Mouse (Mus musculus): ENCODE measurements around the gene Lsm6.

Gene Lsm6

DNA sequence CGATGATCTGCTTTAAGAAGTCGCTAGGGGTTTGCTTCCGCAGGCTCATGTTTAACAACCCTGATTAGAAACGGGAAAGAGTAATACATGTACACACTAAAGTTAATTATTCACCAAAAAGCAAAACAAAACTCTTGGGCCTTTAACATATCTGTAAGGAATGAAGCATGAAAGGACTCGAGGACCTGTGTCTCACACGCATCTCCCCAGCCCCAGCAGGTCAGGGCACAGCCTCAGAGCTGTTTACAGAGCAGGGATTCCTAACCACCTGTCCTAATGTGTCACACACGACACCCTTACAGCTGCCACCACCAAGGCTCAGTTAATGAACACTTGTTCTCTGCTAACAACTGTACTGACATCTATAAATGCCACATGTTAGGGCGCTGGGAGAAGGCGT, 7.9 kb downstream of the Lsm6 start:
- Histone ChIP-seq H3K27me3 (ENCODE audit: control insufficient read depth, insufficient read depth, low read length, poor library complexity, severe bottlenecking) (no peaks in the 10 kb centered on the region), H3K36me3 (ENCODE audit: control insufficient read depth, insufficient read depth, low read length, poor library complexity, severe bottlenecking) (peaks cover 10% of the 10 kb centered on the region; the same call in 1 of the 2 replicates)
- DNase-seq (ENCODE audit: low read depth, low spot score) = no peak

DNA sequence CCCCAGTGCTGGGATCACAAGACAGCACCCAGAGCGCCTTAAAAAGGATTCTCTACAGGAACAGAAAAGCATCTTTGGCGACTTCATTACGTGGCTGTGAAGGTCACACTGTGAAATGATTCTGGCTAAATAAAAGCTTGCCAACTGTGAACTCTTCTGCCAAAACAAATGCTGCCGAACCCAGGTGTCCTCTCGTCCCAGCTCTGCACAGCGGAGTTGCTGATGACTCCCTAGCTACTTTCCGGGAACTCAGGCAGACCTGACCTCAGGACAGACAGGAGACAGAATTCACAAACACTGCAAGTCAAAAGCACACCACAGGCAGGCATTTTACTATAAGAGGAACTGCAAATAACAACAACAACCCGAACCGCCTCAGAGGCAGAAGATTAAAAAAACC, 8.5 kb downstream of the Lsm6 start:
- DNase-seq (ENCODE audit: low read depth, low spot score) = no peak
- H3K36me3 ChIP-seq (ENCODE audit: control insufficient read depth, insufficient read depth, low read length, poor library complexity, severe bottlenecking) = peaks cover 11% of the 10 kb centered on the region; the same call in 1 of the 2 replicates
- no peaks in the 10 kb centered on the region for H3K27me3 ChIP-seq (ENCODE audit: control insufficient read depth, insufficient read depth, low read length, poor library complexity, severe bottlenecking)

DNA sequence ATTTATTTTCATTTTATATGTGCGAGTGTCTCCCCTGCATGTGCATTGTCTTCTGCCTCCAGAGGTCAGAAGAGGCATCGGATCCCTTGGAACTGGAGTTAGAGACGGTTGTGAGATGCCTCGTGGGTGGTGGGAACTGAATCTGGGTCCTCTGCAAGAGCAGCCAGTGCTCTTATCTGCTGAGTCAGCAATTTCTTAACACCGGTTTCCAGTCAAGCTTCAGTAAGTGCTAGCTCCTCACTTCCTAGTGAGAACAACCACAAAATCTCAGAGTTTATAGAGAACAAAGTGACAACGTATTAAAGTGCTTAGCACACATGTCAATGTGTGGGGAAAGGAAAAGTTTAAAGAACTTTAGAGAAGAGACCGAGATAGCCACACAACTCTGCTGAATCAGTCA, 9.2 kb downstream of the Lsm6 start:
- DNase-seq (ENCODE audit: low read depth, low spot score) = no peak
- H3K27me3 ChIP-seq (ENCODE audit: control insufficient read depth, insufficient read depth, low read length, poor library complexity, severe bottlenecking) = no peaks in the 10 kb centered on the region

DNA sequence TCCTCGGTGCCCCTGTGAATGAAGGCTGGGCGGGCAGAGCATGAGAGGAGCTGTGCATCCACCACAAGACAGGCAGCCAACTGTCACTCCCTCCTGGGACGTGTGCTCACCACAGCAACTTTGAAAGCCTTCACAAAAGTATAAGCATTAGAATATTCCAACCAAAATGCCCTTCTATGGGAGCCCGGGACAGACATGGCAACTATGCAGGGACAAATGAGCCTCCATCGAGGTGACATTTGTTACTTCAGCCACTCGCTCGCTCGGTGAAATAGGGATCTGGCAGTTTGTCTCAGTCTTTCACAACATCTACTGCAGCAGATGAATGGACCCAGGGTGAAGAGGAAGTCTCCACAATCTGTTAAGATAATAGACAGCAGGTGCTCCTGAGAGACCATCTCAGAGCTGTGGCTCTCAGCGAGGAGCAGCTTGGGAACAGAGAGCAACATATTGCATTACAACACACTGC, 10.7 kb downstream of the Lsm6 start:
- no peak for DNase-seq (ENCODE audit: low read depth, low spot score)
- Histone ChIP-seq H3K27me3 (ENCODE audit: control insufficient read depth, insufficient read depth, low read length, poor library complexity, severe bottlenecking) (no peaks in the 10 kb centered on the region), H3K36me3 (ENCODE audit: control insufficient read depth, insufficient read depth, low read length, poor library complexity, severe bottlenecking) (peaks cover 21% of the 10 kb centered on the region)

More for the DNA sequence above, 9.2 kb downstream of the Lsm6 start:
- H3K36me3 ChIP-seq (ENCODE audit: control insufficient read depth, insufficient read depth, low read length, poor library complexity, severe bottlenecking) = peaks cover 11% of the 10 kb centered on the region; the same call in 1 of the 2 replicates

DNA sequence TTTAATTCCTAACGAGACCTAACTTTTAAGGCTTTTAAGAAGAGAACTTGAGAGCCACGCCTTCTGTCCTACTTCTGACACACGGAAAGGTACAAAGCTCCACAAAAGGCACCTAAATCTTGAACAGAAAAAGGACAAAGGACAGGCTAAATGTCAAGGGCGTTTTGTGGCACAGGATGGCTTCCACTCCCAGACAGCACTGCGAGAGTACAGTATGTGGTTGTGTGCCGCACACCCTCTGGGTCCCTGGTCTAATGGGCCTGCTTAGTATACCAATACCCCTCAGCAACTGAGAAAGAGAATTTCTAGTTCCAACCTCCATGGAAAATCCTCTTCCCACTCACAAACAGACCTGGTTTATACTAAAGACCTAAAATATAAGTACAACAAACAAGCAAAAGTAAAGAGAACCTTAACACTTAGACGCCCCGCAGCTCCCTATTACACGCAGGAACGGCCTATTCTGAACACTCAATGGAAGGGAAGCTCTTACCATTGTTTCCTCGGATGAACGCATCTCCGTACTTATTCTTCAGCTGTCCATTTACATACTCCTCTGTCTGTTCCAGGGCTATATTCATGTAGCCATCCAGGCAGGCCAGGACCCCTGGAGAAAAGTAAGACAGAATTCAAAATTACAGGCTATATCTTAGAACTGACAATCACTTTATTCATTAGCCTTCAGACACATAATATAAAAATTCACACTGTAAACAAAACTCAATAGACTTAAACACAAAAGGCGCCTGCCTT, 11.3 kb downstream of the Lsm6 start:
- Histone ChIP-seq H3K27me3 (ENCODE audit: control insufficient read depth, insufficient read depth, low read length, poor library complexity, severe bottlenecking) (no peaks in the 10 kb centered on the region), H3K36me3 (ENCODE audit: control insufficient read depth, insufficient read depth, low read length, poor library complexity, severe bottlenecking) (peaks cover 21% of the 10 kb centered on the region)
- no peak for DNase-seq (ENCODE audit: low read depth, low spot score)

DNA sequence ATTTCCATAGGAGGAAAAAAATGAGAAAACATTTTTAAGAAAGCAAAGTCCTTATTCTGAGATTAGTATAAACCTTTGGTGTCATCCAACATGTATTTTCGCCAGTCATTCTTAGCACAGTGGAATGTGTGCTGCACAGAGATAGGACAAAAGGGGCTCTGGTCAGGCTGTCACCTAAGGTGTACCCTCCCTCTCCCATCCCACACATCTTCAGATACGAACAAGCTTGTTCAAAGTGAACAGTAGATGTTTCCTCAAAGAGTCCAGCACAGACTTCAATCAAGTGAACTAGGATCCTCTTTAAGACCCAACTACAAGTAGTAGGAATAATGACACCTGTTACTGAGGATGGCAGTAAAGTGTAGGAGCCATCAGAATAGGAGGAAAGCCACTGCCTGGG, 12.1 kb downstream of the Lsm6 start:
- Histone ChIP-seq H3K27me3 (ENCODE audit: control insufficient read depth, insufficient read depth, low read length, poor library complexity, severe bottlenecking) (no peaks in the 10 kb centered on the region), H3K36me3 (ENCODE audit: control insufficient read depth, insufficient read depth, low read length, poor library complexity, severe bottlenecking) (peaks cover 21% of the 10 kb centered on the region)
- DNase-seq (ENCODE audit: low read depth, low spot score) = no peak

DNA sequence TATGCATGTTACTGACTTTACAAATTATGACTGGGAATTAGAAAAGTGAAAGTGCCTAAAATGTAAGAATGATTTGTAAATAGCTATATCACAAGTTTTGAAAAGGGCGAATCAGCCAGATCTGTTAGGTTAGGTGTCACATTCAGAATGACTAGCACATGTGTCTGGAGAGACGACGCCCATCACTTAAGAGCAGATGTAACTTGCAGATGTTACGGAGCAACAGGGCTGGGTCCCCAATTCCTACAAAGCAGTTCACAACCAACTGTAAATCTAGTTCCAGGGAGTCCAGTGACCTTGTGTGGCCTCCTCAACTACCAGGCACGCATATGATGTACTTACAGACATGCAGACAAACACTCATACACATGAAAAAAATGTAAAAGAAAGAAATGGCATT, 12.5 kb downstream of the Lsm6 start:
- no peaks in the 10 kb centered on the region for H3K27me3 ChIP-seq (ENCODE audit: control insufficient read depth, insufficient read depth, low read length, poor library complexity, severe bottlenecking)
- no peak for DNase-seq (ENCODE audit: low read depth, low spot score)

DNA sequence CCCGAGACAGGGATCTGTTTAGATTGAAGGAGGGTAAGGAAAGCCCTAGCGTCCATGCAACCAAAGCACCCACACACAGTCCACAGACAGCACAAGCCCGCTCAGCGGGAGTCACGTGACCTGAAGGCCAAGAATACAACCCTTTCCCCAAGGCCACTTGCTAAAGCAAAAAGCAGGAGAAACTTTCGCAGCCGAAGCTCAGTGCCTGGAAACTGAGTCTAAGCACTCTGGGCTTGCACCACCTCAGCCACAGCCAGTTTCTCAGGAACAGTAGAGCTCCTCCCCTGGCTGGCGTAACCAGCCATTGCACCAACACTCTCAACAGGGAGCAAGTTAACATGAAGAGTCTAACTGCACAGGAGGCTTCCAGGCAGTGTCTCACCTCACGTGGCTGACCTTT, 13.7 kb downstream of the Lsm6 start:
- H3K27me3 ChIP-seq (ENCODE audit: control insufficient read depth, insufficient read depth, low read length, poor library complexity, severe bottlenecking) = no peaks in the 10 kb centered on the region
- DNase-seq (ENCODE audit: low read depth, low spot score) = no peak
- H3K36me3 ChIP-seq (ENCODE audit: control insufficient read depth, insufficient read depth, low read length, poor library complexity, severe bottlenecking) = peaks cover 23% of the 10 kb centered on the region

More for the DNA sequence above, 12.5 kb downstream of the Lsm6 start:
- H3K36me3 ChIP-seq (ENCODE audit: control insufficient read depth, insufficient read depth, low read length, poor library complexity, severe bottlenecking) = peaks cover 21% of the 10 kb centered on the region

DNA sequence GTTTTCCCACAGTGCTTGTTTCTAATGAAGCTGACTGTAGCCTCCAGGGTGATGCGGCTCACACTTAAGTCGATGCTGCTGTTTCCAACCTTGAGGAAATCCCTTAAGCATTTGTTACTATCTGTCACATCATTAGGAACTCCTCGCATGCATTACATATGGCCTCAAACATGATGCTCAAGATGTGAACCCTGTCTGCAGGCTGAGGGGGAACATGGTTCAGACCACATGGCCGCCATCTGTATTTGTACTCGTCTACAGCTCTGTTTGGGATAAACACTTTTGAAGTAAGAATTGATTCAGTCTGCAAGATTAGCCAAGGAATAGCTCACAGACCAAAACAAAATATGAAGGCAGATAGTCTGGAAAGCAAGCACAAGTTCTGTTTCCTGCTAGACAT, 14.9 kb downstream of the Lsm6 start:
- no peak for DNase-seq (ENCODE audit: low read depth, low spot score)
- Histone ChIP-seq H3K27me3 (ENCODE audit: control insufficient read depth, insufficient read depth, low read length, poor library complexity, severe bottlenecking) (no peaks in the 10 kb centered on the region), H3K36me3 (ENCODE audit: control insufficient read depth, insufficient read depth, low read length, poor library complexity, severe bottlenecking) (peaks cover 20% of the 10 kb centered on the region)

DNA sequence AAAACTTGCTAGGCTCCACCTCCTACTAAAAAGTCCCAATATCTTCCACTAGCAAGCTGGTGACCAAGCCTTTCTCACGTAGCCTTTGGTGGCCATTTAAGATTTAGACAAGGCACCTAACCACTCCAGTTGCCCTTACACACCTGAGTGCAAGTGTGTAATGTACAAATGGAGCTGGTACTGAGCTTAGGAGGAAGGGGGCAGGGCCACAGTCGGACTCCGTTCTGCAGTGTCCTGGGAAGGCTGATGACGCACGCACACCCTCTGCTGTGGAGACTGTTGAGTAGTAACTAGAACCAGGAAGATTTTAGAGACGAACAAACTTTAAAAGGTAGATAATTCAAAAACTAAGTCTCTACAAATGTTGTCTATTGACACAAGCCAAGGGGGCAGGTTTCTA, 19.7 kb downstream of the Lsm6 start:
- peaks cover 7% of the 10 kb centered on the region for H3K36me3 ChIP-seq (ENCODE audit: control insufficient read depth, insufficient read depth, low read length, poor library complexity, severe bottlenecking)

DNA sequence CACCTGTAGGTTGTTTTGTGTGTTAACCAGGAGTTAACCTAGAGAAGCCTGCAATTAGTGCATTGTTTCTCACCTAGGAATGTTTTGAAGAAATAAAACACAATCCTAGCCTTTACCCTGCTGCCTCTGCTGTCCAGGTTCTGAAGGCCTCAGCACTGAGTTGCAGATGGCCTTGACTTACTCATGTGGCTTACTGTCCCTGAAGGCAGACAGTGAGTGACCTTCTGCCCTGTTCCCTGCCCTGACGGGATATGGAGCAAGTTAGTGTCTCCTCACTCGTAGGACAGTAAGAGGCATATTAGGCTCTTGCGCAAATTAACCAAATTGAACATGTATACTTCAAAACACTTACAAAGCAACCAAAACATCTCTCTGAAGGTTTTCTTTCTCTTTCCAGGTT, 22.3 kb downstream of the Lsm6 start:
- H3K27me3 ChIP-seq (ENCODE audit: control insufficient read depth, insufficient read depth, low read length, poor library complexity, severe bottlenecking) = no peaks in the 10 kb centered on the region
- peaks cover 2% of the 10 kb centered on the region; the same call in 1 of the 2 replicates for H3K36me3 ChIP-seq (ENCODE audit: control insufficient read depth, insufficient read depth, low read length, poor library complexity, severe bottlenecking)
- no peak for DNase-seq (ENCODE audit: low read depth, low spot score)

More for the DNA sequence above, 19.7 kb downstream of the Lsm6 start:
- no peaks in the 10 kb centered on the region for H3K27me3 ChIP-seq (ENCODE audit: control insufficient read depth, insufficient read depth, low read length, poor library complexity, severe bottlenecking)
- no peak for DNase-seq (ENCODE audit: low read depth, low spot score)

DNA sequence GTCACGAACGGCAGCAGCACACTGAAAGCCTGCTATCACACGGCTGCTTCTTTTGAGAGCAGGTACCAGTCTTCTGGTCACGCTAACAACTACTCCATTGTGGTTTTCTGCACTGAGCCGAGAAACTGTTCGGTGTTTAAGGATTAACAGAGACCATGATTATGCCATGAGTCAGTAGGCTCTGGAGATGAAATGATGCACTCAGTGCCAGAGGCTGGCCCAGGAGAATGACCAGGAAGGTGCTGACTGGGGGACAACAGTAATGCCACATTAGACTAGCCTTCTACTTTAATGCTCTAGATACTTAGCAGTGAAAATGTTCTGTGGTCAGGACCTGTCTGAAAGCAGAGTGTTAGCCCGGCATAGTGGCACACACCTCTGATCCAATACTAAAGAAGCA, 23.0 kb downstream of the Lsm6 start:
- no peak for DNase-seq (ENCODE audit: low read depth, low spot score)
- Histone ChIP-seq H3K27me3 (ENCODE audit: control insufficient read depth, insufficient read depth, low read length, poor library complexity, severe bottlenecking) (no peaks in the 10 kb centered on the region), H3K36me3 (ENCODE audit: control insufficient read depth, insufficient read depth, low read length, poor library complexity, severe bottlenecking) (peaks cover 2% of the 10 kb centered on the region; the same call in 1 of the 2 replicates)

DNA sequence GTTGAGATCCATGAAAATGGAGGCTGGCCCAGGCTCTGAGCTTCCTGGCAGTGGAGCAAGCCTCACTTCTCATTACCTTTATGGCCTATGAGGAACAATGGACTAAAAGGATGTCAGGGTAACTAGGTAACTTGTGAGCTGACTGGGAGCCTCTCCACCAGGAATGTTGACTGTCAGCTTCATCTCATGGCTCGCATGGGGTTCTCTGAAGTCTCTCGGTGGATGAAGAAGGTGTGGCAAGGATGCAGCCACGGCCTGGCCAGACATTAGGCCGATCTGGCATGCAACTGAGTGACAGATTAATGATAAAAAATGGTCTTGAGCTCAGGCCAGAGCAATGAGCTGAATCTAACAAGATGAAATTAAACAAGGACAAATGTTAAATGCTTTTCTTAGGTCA, 27.7 kb downstream of the Lsm6 start:
- no peaks in the 10 kb centered on the region for H3K36me3 ChIP-seq (ENCODE audit: control insufficient read depth, insufficient read depth, low read length, poor library complexity, severe bottlenecking)
- H3K27me3 ChIP-seq (ENCODE audit: control insufficient read depth, insufficient read depth, low read length, poor library complexity, severe bottlenecking) = no peaks in the 10 kb centered on the region
- no peak for DNase-seq (ENCODE audit: low read depth, low spot score)

DNA sequence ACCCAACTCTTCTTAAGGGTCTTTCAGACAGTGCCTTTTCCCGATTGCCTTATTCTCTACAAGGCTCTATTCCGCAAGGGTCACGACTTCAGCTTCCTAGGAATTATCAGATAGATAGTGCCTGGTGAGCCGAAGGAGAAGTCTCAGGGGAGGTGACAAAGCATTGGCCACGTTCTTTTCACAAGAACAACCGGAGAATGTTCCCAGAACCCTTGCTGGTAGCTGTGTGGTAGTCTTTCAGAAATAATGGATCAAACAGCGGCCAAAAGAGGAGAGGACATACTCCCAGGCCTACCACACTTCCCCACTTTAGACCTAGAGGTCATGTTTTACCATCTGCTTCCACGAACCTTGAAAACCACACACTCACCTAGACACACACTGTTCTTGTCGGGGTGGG, 44.1 kb downstream of the Lsm6 start:
- DNase-seq (ENCODE audit: low read depth, low spot score) = no peak
- Histone ChIP-seq H3K27me3 (ENCODE audit: control insufficient read depth, insufficient read depth, low read length, poor library complexity, severe bottlenecking) (no peaks in the 10 kb centered on the region), H3K36me3 (ENCODE audit: control insufficient read depth, insufficient read depth, low read length, poor library complexity, severe bottlenecking) (no peaks in the 10 kb centered on the region)

DNA sequence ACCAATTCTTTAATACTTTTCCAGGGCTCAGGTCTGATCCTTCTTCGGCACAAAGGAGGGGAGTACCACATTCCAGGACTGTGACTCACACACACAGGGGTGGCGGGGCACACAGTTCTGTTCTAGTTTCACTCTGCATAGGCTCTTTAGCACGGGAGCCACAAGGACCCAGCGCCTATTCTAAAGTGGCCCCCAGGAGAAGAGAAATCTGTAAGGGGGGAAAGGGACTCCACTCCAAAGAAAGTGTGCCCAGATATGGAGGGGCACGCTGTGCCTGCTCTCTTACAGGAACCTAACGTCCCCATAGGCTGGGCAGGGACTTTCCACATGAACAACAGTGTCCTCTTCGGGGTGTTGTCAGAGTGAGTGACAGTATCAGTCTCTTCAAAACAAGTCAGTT, 49.7 kb downstream of the Lsm6 start:
- no peaks in the 10 kb centered on the region for H3K27me3 ChIP-seq (ENCODE audit: control insufficient read depth, insufficient read depth, low read length, poor library complexity, severe bottlenecking)
- no peak for DNase-seq (ENCODE audit: low read depth, low spot score)
- no peaks in the 10 kb centered on the region for H3K36me3 ChIP-seq (ENCODE audit: control insufficient read depth, insufficient read depth, low read length, poor library complexity, severe bottlenecking)

DNA sequence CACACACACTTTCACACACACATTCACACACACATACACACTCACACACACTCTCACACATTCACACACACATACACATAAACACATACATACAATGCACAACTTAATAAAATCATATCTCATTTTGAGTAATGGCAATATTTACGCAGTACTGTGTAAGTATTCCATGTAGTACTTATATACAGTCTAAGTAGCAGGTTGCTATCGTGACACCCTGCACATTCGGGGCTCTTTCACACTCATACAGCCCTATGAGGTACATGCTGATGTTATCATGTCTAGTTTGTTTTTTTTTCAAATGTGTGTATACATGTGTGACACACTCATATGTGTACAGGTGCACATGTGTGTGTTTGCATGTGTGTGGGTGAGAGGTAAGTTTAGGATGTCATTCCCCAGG, 50.4 kb downstream of the Lsm6 start:
- DNase-seq (ENCODE audit: low read depth, low spot score) = no peak
- H3K36me3 ChIP-seq (ENCODE audit: control insufficient read depth, insufficient read depth, low read length, poor library complexity, severe bottlenecking) = no peaks in the 10 kb centered on the region
- H3K27me3 ChIP-seq (ENCODE audit: control insufficient read depth, insufficient read depth, low read length, poor library complexity, severe bottlenecking) = no peaks in the 10 kb centered on the region

Data from splenic B cell, adult 2 months (primary cell).